Mouse (Mus musculus) megakaryocyte progenitor cell, adult 5-6 weeks (primary cell): ENCODE results near the gene Dhx40. TPM values are rescaled to one million over a fixed set of nuclear protein-coding genes. Genes with fewer than 3 reads are reported as not detected.
"Not testable (repeated sequence)": the region's sequence is repeated elsewhere in the genome, so short reads cannot be mapped to it uniquely, and the experiment has no call there.

Experiments
- ATAC-seq: replicated peaks from 2 replicates; pipeline ENCODE4 v1.8.0; 2016; ENCODE audit warnings: mild to moderate bottlenecking, moderate TSS enrichment, inconsistent platforms; ENCODE audit not compliant: poor library complexity
- total RNA-seq, 2 experiments: library from RNA; stranded (forward) in 1 of 2; stranded (reverse) in 1 of 2; fragments of 157-497, 149-512 nt in 1 of 2; fragments of 200-1000 nt in 1 of 2; gene quantifications; 2 replicates each; pipeline versions ENCODE4 v1.2.3 to v1.2.4; 2015 to 2017

Dhx40 gene
- total RNA-seq, 2 experiments from 2014 or later: 27.6 to 33.4 TPM

DNA sequence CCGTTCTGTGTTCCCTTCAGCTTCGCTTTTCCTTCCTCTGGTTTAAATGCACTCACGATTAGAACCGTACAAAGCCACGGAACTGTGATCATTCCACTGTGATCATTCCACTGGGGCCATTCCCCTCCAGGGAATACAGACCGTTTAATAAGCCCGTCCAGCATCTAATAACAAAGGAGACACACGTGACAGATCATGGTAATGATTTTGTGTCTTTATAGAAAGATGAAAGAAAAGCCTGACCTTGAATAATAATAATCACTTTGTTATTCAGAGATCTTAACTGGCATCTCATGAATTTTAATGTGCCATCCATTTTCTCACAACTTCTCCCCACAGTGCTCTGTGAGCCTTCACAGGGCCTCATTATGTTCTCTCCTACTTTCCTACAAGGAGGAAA is 12.0 kb upstream of the Dhx40 start:
- ATAC-seq: no peak

DNA sequence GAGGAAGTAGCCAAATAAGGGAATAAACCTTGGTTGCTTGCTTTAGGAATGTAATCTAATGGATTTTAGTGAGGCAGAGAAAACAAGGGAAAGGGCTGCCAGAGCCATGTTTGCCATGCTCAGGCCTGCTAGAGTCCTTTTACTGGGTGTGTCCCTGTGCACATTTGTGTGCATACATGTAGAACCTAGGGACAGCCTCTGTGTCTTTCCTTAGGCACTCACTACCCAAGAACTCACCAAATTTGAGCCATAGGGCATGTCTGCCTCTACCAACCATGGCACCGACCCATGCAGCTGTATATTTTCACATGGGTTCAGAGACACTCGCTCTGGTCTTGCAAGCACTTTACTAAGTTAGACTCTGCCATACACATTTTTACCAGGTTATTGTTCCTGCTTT is 11.4 kb upstream of the Dhx40 start:
- no peak for ATAC-seq

GRCm38 (mm10) chr11:86816288-86816687 is 8.7 kb upstream of the Dhx40 start:
- ATAC-seq: not testable (repeated sequence)

DNA sequence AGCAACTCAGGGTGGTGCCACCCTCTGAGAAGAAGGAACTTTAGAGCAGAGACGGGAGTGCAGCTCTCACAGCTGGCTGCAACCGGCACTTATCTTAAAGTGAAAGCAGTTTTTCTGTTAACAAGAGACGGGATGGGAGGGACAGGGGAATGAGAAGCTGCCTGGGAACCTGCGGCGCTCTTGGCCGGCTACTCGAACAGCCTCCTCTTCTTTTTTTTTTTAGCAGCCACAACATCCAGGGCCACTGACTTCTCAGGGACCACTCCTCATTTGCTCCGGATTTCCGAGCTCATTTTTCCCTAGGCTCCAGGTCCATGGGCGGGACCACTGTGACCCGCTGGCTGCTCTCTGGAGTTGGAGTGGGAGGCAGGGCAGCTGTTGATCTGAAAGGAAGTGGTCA is 6.9 kb upstream of the Dhx40 start:
- ATAC-seq: not testable (repeated sequence)

- not testable (repeated sequence) for ATAC-seq
Measured at GRCm38 (mm10) chr11:86813256-86813655, 5.7 kb upstream of the Dhx40 start.

GRCm38 (mm10) chr11:86811326-86811630 is 3.7 kb upstream of the Dhx40 start:
- ATAC-seq: no peak

DNA sequence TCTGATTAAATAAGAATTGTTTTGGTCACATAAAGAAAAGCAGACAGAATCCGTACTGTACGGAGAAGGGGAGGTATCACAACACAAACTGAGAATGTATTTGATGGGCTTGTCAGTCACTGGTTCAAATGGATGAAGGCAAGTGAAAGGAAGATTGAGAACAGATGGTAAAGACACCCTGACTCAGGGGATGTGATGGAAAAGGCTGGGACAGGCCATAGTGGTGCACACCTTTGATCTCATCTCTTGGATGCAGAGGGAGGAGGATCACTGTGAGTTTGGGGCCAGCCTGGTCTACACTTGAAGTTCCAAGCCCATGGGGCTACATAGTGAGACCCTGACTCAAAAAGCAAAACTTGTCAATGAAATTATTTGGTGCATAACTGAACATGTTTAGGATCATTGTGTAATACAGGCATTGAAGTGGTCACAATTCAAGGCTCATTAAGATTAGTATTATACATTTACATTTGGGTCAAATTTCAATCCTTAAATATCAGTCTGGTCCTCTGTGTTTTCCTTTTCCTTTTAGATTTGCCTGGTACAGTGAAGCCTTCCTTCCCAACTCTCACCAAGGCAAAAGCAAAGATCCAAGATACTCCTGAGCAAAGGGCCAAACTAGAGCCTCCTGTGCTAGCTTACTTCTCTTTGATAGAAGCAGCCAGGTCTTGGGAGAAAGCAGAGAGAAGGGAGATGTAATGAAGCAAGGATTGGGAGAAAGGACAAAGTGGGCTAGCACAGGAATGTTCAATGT is 3.2 kb upstream of the Dhx40 start:
- ATAC-seq: no peak

- no peak for ATAC-seq
Measured at GRCm38 (mm10) chr11:86809828-86810227, 2.3 kb upstream of the Dhx40 start.

DNA sequence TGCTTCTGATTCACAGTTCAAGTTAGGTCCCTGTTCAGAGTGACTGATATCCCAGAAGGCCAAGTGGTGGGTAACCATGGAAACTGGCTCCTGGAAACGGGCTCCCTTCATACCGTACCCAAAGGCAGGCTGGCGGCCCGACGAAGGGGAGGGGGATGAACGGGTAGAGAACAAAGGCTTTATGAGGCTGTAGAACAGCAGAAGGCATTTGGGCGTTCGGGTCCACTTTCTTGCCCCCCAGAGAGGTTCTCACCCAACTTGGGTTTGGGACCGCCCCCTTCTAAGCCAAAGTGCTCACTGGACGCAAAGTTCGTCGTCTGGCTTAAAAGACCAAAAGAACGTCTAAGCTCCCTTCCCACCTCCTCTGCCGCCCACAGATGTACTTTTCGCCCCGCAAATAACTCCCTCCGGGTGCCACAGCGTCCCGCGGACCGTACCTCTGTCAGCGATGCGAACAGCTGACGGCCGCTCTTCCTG is 507 bp downstream of the Dhx40 start:
- ATAC-seq: peak; percentile 54

DNA sequence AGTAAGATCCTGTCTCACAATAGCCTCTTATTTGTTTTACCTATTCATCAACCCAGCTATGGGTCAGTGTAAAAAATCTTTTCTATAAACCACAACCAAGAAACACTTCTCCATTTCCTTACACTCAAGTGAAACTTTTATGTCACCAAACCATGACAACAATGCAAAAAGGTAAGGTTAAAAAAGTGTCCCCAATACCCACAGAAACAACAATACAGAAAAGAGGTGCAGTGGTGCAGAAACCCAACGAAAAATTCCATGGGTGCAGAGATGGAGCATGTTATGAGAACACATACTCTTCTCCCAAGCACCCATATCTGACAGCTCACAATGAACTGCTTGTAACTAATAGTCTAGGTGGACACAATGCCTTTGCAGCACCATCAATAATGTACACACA is 13.4 kb downstream of the Dhx40 start:
- ATAC-seq: no peak

- ATAC-seq: not testable (repeated sequence)
Measured at GRCm38 (mm10) chr11:86787436-86787835, 20.1 kb downstream of the Dhx40 start.

DNA sequence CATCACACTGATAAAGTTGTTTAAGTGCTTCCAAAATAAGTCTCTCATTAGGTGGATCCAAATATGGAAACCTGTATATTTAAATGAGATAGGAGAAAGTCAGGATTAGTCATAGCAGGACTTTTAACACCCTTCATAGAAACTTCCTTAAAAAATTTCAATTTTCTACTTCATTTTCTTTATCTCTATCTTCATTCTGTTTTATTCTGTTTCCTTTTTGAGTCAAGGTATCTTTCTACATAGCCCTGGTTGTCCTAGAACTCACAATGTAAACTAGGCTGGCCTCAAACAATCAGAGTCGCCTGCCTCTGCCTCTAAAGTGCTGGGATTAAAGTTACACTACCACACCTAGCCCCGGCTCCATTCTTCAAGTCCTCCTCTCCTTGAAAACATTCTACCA is 21.8 kb downstream of the Dhx40 start:
- ATAC-seq: no peak

GRCm38 (mm10) chr11:86769884-86770283 is 37.7 kb downstream of the Dhx40 start:
- no peak for ATAC-seq

DNA sequence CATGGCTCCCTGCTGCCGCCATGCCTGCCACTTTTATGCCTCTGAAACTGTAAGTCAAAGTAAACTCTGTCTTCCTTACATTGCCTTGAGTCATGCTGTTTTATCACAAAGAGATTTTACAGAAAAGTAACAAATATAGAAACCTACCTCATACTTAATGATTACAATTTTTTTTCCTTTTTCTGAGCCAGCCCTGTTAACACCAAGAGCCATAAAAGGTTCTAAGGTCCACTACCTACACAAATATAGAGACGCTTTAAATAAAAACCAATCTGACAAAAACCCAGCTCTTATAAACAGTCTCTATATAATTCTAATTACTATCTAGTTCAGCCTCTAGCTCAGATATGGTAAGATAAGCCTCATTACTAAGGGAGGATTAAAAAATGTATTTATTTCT is 43.0 kb downstream of the Dhx40 start:
- ATAC-seq: no peak

- ATAC-seq: not testable (repeated sequence)
Measured at GRCm38 (mm10) chr11:86763127-86763526, 44.4 kb downstream of the Dhx40 start.

DNA sequence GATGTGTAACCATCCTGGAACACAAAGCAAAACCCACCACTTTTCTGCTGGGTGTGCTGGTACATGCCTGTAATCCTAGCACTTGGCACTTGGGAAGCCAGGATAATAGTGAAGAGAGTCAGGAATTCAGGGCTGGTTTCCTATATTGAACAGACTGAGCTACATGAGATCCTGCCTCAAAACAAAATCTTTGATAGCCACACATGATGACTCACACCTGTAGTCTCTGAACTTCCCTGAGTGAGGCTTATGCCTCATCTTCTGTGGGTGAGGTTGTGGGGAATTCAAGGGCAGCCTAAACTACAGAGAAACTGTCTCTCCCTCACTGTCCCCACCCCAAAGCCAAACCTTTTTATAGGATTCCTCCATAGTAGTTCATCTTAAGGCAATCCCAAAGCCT is 47.2 kb downstream of the Dhx40 start:
- ATAC-seq: no peak

GRCm38 (mm10) chr11:86759886-86760285 is 47.7 kb downstream of the Dhx40 start:
- ATAC-seq: no peak

GRCm38 (mm10) chr11:86759226-86759625 is 48.3 kb downstream of the Dhx40 start:
- ATAC-seq: no peak

GRCm38 (mm10) chr11:86758559-86758958 is 49.0 kb downstream of the Dhx40 start:
- ATAC-seq: 0 out of 2 replicates have a peak, but pooled peaks have one; percentile 12

GRCm38 (mm10) chr11:86757480-86758371 is 49.8 kb downstream of the Dhx40 start, which contains the start of gene Cltc:
Gene Cltc (minus strand): TSS chr11:86757565.
- peak; percentile 81 for ATAC-seq

- no peak for ATAC-seq
Measured at GRCm38 (mm10) chr11:86757142-86757479, 50.4 kb downstream of the Dhx40 start.
